Mouse (Mus musculus) naive thymus-derived CD4-positive, alpha-beta T cell, adult 2 months (primary cell): ENCODE data around the gene Naga.
A peak's percentile ranks its signal among the peaks of the same experiment; 100 is the strongest.
"Not testable (repeated sequence)": the region's sequence is repeated elsewhere in the genome, so short reads cannot be mapped to it uniquely, and the experiment has no call there.

ENCODE experiments used
- DNase-seq: peaks from one replicate; pipeline ENCODE4 v3.0.0-alpha.2; 2011; ENCODE audit warnings: low read depth

The Naga gene

DNA sequence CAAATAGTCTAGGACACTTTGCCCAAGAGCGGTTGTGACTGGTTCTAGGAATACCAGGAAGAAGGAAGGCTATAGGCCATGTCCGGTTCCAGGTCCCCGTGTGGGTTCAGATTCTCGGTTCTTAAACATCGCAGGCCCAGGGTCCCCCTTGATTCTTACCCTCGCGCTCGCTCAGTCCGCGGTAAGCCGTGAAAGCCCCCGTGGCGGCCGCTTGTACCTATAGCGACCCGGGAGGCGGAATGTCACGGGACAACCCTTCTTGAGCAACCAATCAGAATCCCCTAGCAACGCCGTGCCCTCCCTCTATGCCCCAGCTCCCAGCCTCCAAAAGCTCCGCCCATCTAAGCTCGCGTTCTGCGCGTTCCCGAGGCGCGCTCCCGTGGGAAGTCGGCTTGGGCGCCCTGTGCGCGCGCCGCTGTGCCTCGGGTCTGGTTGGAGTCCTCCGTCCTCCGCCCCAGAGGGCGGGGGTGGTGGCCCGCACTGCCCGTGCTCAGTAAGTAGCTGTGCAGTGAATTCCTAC lies at the start of gene Naga, which contains the start of the genes Pheta2 and Smdt1:
Naga (minus strand) TSS at position 333 of the 520 bp plus-strand sequence.
Pheta2 (plus strand) TSS at position 350 of the 520 bp plus-strand sequence.
Smdt1 (plus strand) TSS at position 367 of the 520 bp plus-strand sequence.
- peak; percentile 96 for DNase-seq

DNA sequence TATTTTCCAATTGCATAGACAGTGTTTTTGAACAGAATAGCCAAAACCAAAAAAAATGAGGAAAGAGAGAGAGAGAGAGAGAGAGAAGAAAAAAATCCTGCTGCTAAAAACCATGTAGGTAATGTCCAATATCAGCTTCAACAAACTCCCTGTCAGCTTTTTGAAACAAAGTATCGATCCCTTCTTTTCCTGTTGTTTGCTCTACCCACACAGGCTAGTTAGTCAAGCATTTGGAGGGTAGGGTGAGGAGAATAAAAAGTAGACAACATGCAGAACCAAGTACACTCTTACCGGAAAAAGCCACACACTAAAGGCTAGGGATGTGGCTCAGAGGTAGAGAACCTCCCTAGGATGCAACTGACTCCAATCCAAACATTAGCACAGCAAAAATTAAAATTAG lies 47.0 kb upstream of the Naga start:
- DNase-seq, result no peak

- no peak for DNase-seq
These were observed 43.7 kb upstream of the Naga start for GRCm38 (mm10) chr15:82382441-82382840.

DNA sequence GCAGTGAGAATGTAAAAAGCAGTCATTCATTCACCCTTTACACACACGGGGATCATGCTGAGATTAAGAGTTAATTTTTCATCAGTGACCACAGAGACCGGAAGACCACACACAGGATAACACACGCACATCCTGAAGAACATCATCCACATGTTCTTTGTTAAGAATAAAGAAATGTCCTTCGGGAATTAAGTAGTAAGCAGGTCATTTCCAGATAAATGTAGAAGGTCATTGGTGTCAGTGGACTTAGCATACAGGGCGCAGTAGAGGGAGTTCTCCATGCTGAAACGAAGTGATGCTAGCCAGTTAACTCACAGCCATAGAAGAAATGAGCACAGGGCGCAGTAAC lies 42.0 kb upstream of the Naga start:
- DNase-seq, result no peak

DNA sequence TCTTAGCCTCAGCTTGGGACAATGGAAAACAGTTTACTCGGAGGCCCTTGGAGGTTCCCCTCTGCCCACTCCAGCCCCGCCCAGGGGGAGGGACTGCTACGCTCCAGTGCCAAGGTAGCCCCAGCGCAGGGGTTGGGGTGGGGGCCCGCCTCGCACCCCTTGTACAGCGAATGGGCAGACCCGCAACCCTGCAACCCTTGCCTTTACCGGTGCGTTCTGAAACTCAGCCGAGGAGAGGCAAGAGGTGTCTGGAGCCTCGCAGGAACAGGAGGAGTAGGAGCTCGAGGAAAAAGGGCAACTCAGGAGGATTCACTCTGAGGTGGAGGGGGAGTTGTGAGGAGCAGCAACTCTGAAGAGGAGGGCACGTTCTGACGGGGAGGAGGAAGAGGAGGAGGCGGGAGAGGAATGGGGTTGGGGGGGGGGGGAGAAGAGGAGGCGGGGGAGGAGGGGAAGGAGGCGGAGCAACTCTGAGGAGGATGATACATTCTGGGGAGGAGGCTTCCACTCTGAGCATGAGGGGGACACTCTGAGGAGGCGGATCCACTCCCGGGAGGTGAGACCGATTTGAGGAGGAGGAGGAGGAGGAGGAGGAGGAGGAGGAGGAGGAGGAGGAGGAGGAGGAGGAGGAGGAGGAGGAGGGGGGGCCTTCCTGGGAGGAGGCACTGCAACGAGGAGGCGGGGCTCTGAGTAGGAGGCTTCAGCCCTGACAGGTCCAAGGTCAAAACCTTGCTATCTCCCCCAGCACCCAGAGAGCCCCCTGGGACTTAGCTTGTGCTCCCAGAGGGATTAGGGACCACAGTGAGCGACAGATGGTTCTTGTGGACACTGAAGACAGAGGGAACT lies 41.4 kb upstream of the Naga start, which contains the start of gene Cyp2d22:
Cyp2d22 (minus strand) TSS at position 390 of the 843 bp plus-strand sequence.
- DNase-seq, result peak; percentile 67

DNA sequence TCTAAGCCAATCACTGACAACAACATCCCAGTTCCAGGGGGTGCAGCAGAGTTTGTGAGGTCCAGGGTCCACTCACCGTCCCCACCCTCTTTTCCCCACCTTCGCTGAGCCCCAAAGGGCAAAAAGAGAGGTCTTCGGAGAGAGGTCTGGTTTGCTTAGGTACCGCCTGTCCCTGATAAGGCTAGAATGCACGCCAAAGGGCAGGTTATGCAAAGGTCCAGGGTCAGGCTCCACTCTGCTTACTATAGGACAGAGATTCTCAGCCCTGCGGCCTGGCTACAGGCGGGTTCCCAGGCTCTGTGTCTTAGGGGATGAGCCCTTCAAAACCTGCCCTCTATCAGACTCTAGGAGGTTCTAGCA lies 40.8 kb upstream of the Naga start:
- no peak for DNase-seq

GRCm38 (mm10) chr15:82378261-82379180 lies 39.8 kb upstream of the Naga start:
- DNase-seq, result no peak

DNA sequence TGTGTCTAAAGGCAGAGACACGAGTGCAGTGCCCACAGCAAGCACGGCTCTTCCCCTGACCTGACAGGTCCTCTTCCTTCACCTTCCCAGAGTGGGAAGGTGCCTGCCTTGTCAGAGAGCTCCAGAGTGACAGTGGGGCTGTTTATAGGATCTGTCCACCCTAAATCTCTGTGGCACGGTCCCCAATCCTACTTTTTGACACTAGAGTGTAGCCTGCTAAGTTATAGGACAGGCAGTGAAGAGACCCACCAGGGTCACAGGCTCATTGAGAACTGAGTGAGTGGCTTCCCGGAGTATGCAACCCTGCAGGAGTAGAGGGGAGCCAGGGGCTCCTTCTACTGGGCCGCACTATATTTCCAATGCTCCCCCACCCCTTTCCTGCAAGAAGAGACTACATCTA lies 39.0 kb upstream of the Naga start:
- no peak for DNase-seq

DNA sequence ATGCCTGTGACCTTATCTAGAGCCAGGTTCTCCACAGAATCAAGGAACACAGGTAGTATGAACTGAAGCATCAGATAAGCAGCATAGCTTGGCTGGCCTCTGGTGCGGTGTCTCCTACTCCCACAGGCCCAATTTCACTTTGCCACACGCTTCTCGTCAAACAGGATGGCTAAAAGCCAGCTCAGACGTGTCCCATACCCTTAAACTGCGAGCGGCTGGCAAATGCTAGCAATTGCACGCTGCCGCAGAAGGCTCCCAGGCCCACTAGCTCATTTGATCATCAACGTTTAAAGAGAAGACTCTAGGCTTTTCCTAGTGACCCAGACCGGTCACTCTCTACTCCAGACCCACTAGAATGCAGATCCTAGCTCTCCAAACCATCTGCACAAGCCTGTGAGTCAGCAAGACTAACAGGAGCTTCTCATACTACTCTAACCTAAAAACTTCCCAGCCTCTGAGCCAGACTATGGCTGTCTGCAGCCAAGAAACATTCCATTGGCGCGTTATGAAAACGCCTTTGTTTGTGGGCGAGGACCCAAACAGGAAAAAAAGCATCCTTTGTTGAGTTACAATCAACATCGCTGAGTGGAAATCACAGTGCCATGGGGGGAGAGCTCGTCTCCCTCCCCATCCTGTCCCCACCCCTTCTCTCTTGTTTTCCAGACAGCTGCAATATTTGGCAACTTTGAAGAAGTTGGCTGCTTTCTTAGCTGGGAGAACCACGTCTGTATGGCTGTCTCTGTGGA lies 37.8 kb upstream of the Naga start:
- DNase-seq, result no peak

- DNase-seq, result no peak
These were observed 37.1 kb upstream of the Naga start for GRCm38 (mm10) chr15:82375855-82376254.

- DNase-seq, result no peak
These were observed 35.7 kb upstream of the Naga start for GRCm38 (mm10) chr15:82374437-82374836.

GRCm38 (mm10) chr15:82372991-82373390 lies 34.3 kb upstream of the Naga start:
- no peak for DNase-seq

DNA sequence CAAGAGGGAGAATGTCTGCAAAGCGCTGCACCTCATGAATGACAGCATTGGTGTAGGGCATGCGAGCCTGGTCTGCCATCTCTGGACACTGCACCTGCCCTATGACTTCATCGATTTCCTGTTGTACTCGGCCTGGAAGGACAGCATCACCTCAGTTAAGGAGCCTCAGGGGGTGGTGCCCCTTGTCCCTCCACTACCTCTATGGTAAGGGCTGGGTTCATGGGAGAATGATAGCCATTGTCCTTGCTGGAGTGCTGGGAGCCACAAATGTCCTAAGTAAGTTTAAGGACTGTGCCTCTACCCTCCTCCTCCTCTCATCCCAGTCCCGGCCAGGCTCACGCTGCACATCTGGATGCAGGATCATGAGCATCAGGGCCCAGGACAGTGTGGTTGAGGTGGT lies 33.7 kb upstream of the Naga start:
- DNase-seq, result no peak

DNA sequence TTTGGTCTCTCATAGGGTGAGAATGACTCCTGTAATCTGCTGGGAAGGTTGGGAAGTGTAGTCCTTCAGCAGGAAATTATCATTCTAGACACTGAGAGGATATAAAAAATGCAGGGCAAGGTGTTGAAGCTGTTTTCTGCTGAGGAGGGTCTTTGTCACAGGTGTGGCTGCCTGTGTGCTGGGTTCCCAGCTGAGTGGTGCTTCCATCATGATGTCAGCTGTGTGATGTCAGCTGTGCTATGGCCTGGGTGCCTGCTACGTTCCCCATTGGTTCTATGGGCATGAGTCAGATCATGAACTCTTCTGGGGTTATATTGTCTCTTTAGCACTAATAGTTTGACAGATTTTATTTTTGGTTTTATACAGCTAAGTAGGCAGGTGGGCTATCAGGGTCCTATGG lies 30.1 kb upstream of the Naga start:
- no peak for DNase-seq

- no peak for DNase-seq
These were observed 29.4 kb upstream of the Naga start for GRCm38 (mm10) chr15:82368146-82368545.

GRCm38 (mm10) chr15:82364561-82364960 lies 25.8 kb upstream of the Naga start:
- peak; percentile 28 for DNase-seq

DNA sequence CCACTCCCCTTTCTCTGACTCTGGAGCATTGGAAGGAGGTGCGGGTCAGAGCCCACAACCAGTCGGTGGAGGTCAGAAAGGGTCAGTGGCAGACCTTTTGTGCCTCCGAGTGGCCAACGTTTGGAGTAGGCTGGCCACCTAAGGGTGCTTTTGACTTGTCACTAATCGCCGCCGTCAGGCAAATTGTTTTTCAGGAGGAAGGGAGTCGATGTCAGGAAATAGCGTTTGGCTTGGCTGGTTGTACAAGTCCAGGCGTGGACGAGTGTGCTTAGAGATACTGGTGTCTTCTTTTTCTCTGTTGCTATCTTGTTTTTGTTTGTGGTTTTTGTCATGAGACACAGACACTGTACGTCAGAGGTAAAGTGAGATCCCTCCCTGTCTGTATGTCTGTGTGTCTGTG lies 25.1 kb upstream of the Naga start:
- not testable (repeated sequence) for DNase-seq

DNA sequence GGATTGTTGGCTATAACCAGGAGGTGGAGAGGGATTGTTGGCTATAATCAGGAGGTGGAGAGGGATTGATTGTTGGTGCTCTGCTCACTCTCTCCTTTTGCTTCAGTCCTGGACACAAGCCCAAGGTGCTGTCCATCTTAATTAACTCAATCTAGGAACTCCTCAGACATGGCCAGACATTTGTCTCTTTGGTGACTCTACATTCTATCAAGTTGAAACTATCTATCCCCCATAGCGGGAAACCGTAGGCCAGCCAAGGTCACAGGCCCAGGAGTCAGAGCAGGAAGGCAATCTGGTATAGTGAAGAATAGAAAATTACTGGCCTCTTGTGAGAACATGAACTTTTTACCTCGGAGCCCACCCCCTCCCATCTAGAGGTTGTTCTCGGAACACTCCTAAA lies 23.5 kb upstream of the Naga start:
- DNase-seq, result peak; percentile 18

DNA sequence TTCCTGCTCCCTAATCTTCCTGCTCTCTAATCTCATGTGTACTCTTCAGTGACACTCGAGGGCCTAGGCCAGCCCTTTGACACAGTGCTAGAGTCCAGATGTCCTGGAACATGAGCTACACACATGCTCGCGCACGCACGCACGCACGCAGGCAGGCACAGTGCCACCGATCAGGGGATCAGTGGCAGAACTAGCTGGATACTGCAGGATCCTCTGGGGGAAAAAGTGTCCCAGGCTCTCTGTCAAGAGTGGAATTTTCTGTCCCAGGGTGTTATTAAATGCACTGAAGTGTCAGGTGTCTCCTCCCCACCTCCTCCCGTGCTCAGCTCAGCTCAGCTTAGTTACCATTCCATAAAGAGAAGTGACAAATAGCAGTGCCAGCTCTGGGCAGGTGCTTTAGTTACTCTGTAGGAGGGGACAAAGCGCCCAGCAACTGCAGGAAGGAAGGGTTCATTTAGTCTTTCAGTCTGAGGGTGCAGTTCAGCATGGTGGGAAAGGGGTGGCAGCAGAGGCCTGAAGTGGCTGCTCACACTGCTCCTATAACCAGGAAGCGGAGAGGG lies 22.8 kb upstream of the Naga start:
- DNase-seq, result peak; percentile 43

DNA sequence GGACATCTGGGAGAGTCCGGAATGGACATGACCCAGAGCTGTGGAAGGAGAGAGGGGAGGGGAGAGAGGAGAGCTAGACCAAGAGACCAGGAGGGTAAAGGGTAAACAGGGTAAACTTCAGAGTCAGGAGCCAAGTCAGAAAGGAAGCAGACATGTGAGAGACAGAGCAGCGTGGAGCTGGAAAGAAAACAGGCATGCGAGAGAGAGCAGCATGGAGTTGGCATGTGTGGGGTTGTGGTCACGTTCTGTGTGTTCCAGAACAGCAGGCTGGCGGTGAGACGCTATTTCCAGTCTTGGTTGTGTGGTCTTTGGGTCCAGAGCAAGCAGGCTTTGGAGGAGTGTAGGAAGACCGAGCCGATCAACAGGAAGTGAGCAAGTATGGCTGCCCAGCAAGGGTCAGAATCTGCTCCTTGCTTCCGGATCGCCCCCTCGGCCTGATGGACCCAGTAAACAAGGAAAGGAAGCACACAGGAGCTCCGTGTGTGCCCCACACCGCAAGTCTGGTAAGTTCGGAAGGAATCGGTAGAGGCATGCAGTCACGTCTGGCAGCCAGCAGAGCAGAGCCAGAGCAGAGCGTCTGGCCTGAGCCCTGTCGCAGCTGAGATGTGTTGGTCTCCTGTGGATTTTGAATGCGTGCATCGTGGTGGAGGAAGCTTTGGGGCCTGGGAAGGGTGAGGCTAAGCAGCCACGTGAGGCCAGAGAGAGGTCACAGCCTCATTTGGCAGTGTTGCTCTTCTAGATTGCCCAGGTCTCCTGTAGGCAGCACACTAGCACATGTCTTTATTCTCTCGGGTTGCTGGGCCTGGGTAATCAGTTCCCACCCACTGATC lies 19.9 kb upstream of the Naga start:
- DNase-seq, result peak; percentile 12
